Mouse (Mus musculus): Measurements from ENCODE around the gene Hsp90ab1.
A peak's percentile ranks its signal among the peaks of the same experiment; 100 is the strongest.

The Hsp90ab1 gene

GRCm38 (mm10) chr17:45557998-45558862, 14.8 kb downstream of the Hsp90ab1 start:
- DNase-seq (ENCODE audit: low spot score), result no peak

GRCm38 (mm10) chr17:45557246-45557824, 15.7 kb downstream of the Hsp90ab1 start:
- no peak for DNase-seq (ENCODE audit: low spot score)

- no peak for DNase-seq (ENCODE audit: low spot score)
These were observed 16.4 kb downstream of the Hsp90ab1 start for GRCm38 (mm10) chr17:45556514-45557245.

GRCm38 (mm10) chr17:45556107-45556489, 17.0 kb downstream of the Hsp90ab1 start:
- DNase-seq (ENCODE audit: low spot score), result no peak

GRCm38 (mm10) chr17:45555452-45556106, 17.5 kb downstream of the Hsp90ab1 start, which contains the start of gene Nfkbie:
Nfkbie (plus strand) TSS chr17:45555703.
- peak; percentile 95 for DNase-seq (ENCODE audit: low spot score)

- no peak for DNase-seq (ENCODE audit: low spot score)
These were observed 18.7 kb downstream of the Hsp90ab1 start for GRCm38 (mm10) chr17:45554420-45554819.

GRCm38 (mm10) chr17:45553065-45553464, 20.0 kb downstream of the Hsp90ab1 start:
- no peak for DNase-seq (ENCODE audit: low spot score)

GRCm38 (mm10) chr17:45551816-45552451, 21.1 kb downstream of the Hsp90ab1 start:
- peak; percentile 51 for DNase-seq (ENCODE audit: low spot score)

- DNase-seq (ENCODE audit: low spot score), result no peak
These were observed 21.7 kb downstream of the Hsp90ab1 start for GRCm38 (mm10) chr17:45551249-45551796.

- DNase-seq (ENCODE audit: low spot score), result no peak
These were observed 22.8 kb downstream of the Hsp90ab1 start for GRCm38 (mm10) chr17:45550253-45550652.

GRCm38 (mm10) chr17:45549617-45550181, 23.4 kb downstream of the Hsp90ab1 start, which contains the start of gene Tmem151b:
Tmem151b (minus strand) TSS chr17:45549677.
- DNase-seq (ENCODE audit: low spot score), result no peak

- no peak for DNase-seq (ENCODE audit: low spot score)
These were observed 24.2 kb downstream of the Hsp90ab1 start for GRCm38 (mm10) chr17:45548541-45549512.

- no peak for DNase-seq (ENCODE audit: low spot score)
These were observed 25.4 kb downstream of the Hsp90ab1 start for GRCm38 (mm10) chr17:45547461-45548190.

- DNase-seq (ENCODE audit: low spot score), result no peak
These were observed 26.1 kb downstream of the Hsp90ab1 start for GRCm38 (mm10) chr17:45546941-45547340.

- DNase-seq (ENCODE audit: low spot score), result no peak
These were observed 27.7 kb downstream of the Hsp90ab1 start for GRCm38 (mm10) chr17:45545278-45545961.

- DNase-seq (ENCODE audit: low spot score), result no peak
These were observed 28.2 kb downstream of the Hsp90ab1 start for GRCm38 (mm10) chr17:45544873-45545277.

- no peak for DNase-seq (ENCODE audit: low spot score)
These were observed 28.8 kb downstream of the Hsp90ab1 start for GRCm38 (mm10) chr17:45544001-45544872.

Data from yolk sac, embryonic 10.5 days (tissue).